Mouse (Mus musculus) intestine, postnatal 0 days (tissue): Measurements from ENCODE around the gene Myh9. TPM values are rescaled to one million over a fixed set of nuclear protein-coding genes. Genes with fewer than 3 reads are reported as not detected.

Source experiments
- ATAC-seq: fragments of 200-750 bp; cut with Nextera tagmentation; 2 replicates; pipeline ENCODE4 v1.8.0; 2017; ENCODE audit warnings: mild to moderate bottlenecking, moderate TSS enrichment, moderate library complexity
- H3K27ac ChIP-seq: fragments of 300-500 bp; sonication (generic); 2 replicates; pipeline ENCODE4 v1.5.1; 2014; ENCODE audit warnings: mild to moderate bottlenecking, low read depth, low read length, moderate library complexity
- H3K27me3 ChIP-seq: fragments of 300-500 bp; sonication (generic); replicated peaks from 2 replicates; pipeline ENCODE4 v1.6.1; 2014; ENCODE audit warnings: low read length, mixed read lengths; ENCODE audit not compliant: control insufficient read depth, insufficient read depth
- H3K36me3 ChIP-seq: fragments of 300-500 bp; sonication (generic); 2 replicates; pipeline ENCODE4 v1.6.1; 2014; ENCODE audit warnings: mild to moderate bottlenecking, moderate library complexity; ENCODE audit not compliant: control insufficient read depth, insufficient read depth
- H3K4me1 ChIP-seq: fragments of 300-500 bp; sonication (generic); replicated peaks from 2 replicates; pipeline ENCODE4 v1.6.1; 2014; ENCODE audit warnings: antibody characterized with exemption, low read length, mixed read lengths; ENCODE audit not compliant: control insufficient read depth, insufficient read depth
- H3K4me2 ChIP-seq: fragments of 300-500 bp; sonication (generic); replicated peaks from 2 replicates; pipeline ENCODE4 v1.6.1; 2014; ENCODE audit warnings: low read depth, mild to moderate bottlenecking, moderate library complexity
- H3K4me3 ChIP-seq: fragments of 300-500 bp; sonication (generic); 2 replicates; pipeline ENCODE4 v1.5.1; 2014; ENCODE audit warnings: low read depth, low read length
- H3K9ac ChIP-seq: fragments of 300-500 bp; sonication (generic); 2 replicates; pipeline ENCODE4 v1.6.1; 2014; ENCODE audit warnings: mild to moderate bottlenecking, low read depth, low read length
- H3K9me3 ChIP-seq: fragments of 300-500 bp; sonication (generic); 2 replicates; pipeline ENCODE4 v1.6.1; 2016; ENCODE audit warnings: mixed run types; ENCODE audit not compliant: control insufficient read depth
- CTCF ChIP-seq: sonication (generic); IDR thresholded peaks from 2 replicates; pipeline ENCODE4 v1.5.1; 2016; ENCODE audit warnings: low read depth, mild to moderate bottlenecking, control low read depth, antibody characterized with exemption, moderate library complexity
- WGBS: fragments of 180-500 bp; shearing (Covaris S2); extraction: QIAGEN DNeasy Blood & Tissue Kit; methylation state at CpG from one replicate; pipeline ENCODE4 v1.1.7; 2014; 5-methylcytosine and 5-hydroxymethylcytosine counted together
- polyA plus RNA-seq: library from polyadenylated mRNA; unstranded; fragments of >200 nt; fragmentation: Nextera tagmentation; extraction: Ambion mirVana; gene quantifications from 2 replicates; pipeline ENCODE4 v1.2.1, GENCODE M21; 2015

Gene Myh9
- polyA plus RNA-seq, 1 experiment from 2014 or later = 25.7 TPM

GRCm38 (mm10) chr15:77821424-77821823 lies 20.6 kb downstream of the Myh9 start:
- H3K4me2 ChIP-seq = peak overlapping the region; percentile 41
- no peak overlapping the region for H3K9ac ChIP-seq
- peaks cover 6% of the 10 kb centered on the region; the same call in 1 of the 2 replicates for H3K36me3 ChIP-seq
- no peak for TF ChIP-seq CTCF
- no peaks in the 10 kb centered on the region for H3K9me3 ChIP-seq
- H3K4me3 ChIP-seq = no peak overlapping the region
- ATAC-seq = no peak
- H3K4me1 ChIP-seq = peaks cover 53% of the 10 kb centered on the region
- WGBS = 12% methylated on average over 7 of the region's 7 CpGs
- no peaks in the 10 kb centered on the region for H3K27me3 ChIP-seq
- H3K27ac ChIP-seq = peak overlapping the region; percentile 76

GRCm38 (mm10) chr15:77820480-77821163 lies 21.4 kb downstream of the Myh9 start:
- Histone ChIP-seq H3K36me3 (peaks cover 4% of the 10 kb centered on the region; the same call in 1 of the 2 replicates), H3K4me3 (no peak overlapping the region), H3K27ac (peak overlapping the region; percentile 76), H3K9ac (no peak overlapping the region), H3K4me1 (peaks cover 56% of the 10 kb centered on the region), H3K4me2 (no peak overlapping the region; the same call in 1 of the 2 replicates), H3K27me3 (no peaks in the 10 kb centered on the region), H3K9me3 (no peaks in the 10 kb centered on the region)
- no peak for ATAC-seq
- no peak for TF ChIP-seq CTCF
- 16% methylated on average over 3 of the region's 3 CpGs for WGBS

GRCm38 (mm10) chr15:77819894-77820387 lies 22.0 kb downstream of the Myh9 start:
- WGBS = 47% methylated on average over 10 of the region's 10 CpGs
- Histone ChIP-seq H3K27me3 (no peaks in the 10 kb centered on the region), H3K36me3 (no peaks in the 10 kb centered on the region; the same call in 1 of the 2 replicates), H3K4me3 (no peak overlapping the region), H3K4me2 (no peak overlapping the region), H3K9me3 (no peaks in the 10 kb centered on the region), H3K27ac (peak overlapping the region; percentile 58), H3K4me1 (peaks cover 56% of the 10 kb centered on the region), H3K9ac (no peak overlapping the region)
- ATAC-seq = no peak
- no peak for TF ChIP-seq CTCF

GRCm38 (mm10) chr15:77818556-77819158 lies 23.3 kb downstream of the Myh9 start:
- no peaks in the 10 kb centered on the region for H3K36me3 ChIP-seq
- ATAC-seq = no peak
- H3K9me3 ChIP-seq = no peaks in the 10 kb centered on the region
- peaks cover 55% of the 10 kb centered on the region for H3K4me1 ChIP-seq
- TF ChIP-seq CTCF = no peak
- H3K4me3 ChIP-seq = no peak overlapping the region
- peak overlapping the region; percentile 9; the same call in 1 of the 2 replicates for H3K4me2 ChIP-seq
- 35% methylated on average over 15 of the region's 15 CpGs for WGBS
- H3K27me3 ChIP-seq = no peaks in the 10 kb centered on the region
- H3K27ac ChIP-seq = peak overlapping the region; percentile 31
- H3K9ac ChIP-seq = no peak overlapping the region

- no peak for ATAC-seq
- Histone ChIP-seq H3K4me1 (peaks cover 58% of the 10 kb centered on the region), H3K27ac (0 out of 2 replicates have a peak overlapping the region, but pooled peaks have one; percentile 0), H3K4me3 (no peak overlapping the region), H3K9me3 (no peaks in the 10 kb centered on the region), H3K9ac (no peak overlapping the region), H3K36me3 (peaks cover 6% of the 10 kb centered on the region), H3K4me2 (no peak overlapping the region), H3K27me3 (no peaks in the 10 kb centered on the region)
- 55% methylated on average over 7 of the region's 7 CpGs for WGBS
- TF ChIP-seq CTCF = no peak
Observed at GRCm38 (mm10) chr15:77817417-77817816, 24.6 kb downstream of the Myh9 start.

- no peak overlapping the region for H3K9ac ChIP-seq
- peaks cover 54% of the 10 kb centered on the region for H3K4me1 ChIP-seq
- H3K9me3 ChIP-seq = no peaks in the 10 kb centered on the region
- WGBS = 21% methylated on average over 4 of the region's 4 CpGs
- ATAC-seq = no peak
- H3K36me3 ChIP-seq = peaks cover 15% of the 10 kb centered on the region
- H3K4me3 ChIP-seq = no peak overlapping the region
- H3K4me2 ChIP-seq = 0 out of 2 replicates have a peak overlapping the region, but pooled peaks have one; percentile 17
- TF ChIP-seq CTCF = no peak
- H3K27ac ChIP-seq = peak overlapping the region; percentile 64
- H3K27me3 ChIP-seq = no peaks in the 10 kb centered on the region
Observed at GRCm38 (mm10) chr15:77816601-77816950, 25.4 kb downstream of the Myh9 start.
